Mouse (Mus musculus): ENCODE measurements at regions not wholly inside any gene's neighbourhood (a gene's known extent, or its start where the extent isn't known, plus 50 kb on each side); places are given as distances from the start of the nearest gene placed in this dataset.

- dilution Hi-C loops (cut with MboI; ENCODE audit: extremely low pct_ligation_motif_present, extremely low pct_unique_long_range_greater_than_20kb, low sequenced_read_pairs) (no loop called here), in situ Hi-C loops (cut with MboI; ENCODE audit: low pct_ligation_motif_present, low pct_unique_long_range_greater_than_20kb, low sequenced_read_pairs) (loop anchor here (25.0 kb wide), 1 partner anchor 962 kb away; no protein-coding TSS in a partner anchor)
- H3K27ac ChIP-seq (ENCODE audit: insufficient read depth, low read depth), result no peak overlapping the region
- no peaks in the 10 kb centered on the region for H3K4me1 ChIP-seq (ENCODE audit: control insufficient read depth in 1 of 2, insufficient read depth in 2 of 2)
- TF ChIP-seq PAX5 (IDR thresholded peaks at IDR 0.05; ENCODE audit: low read length), result no peak
- TF ChIP-seq CHD1 (IDR thresholded peaks at IDR 0.05; ENCODE audit: low read depth, low read length), result no peak
- TF ChIP-seq POLR2AphosphoS2 (IDR thresholded peaks at IDR 0.05; ENCODE audit: low read depth, low read length), result no peak
- no peak for TF ChIP-seq USF1 (IDR thresholded peaks at IDR 0.05; ENCODE audit: low read depth, low read length)
- TF ChIP-seq POLR2A (IDR thresholded peaks at IDR 0.05; ENCODE audit: low read depth, low read length), result no peak
- no peak for TF ChIP-seq NELFE (IDR thresholded peaks at IDR 0.05; ENCODE audit: low read depth, low read length)
- TF ChIP-seq MYC (IDR thresholded peaks at IDR 0.05; ENCODE audit: low read depth, low read length), result no peak
- TF ChIP-seq MEF2A (IDR thresholded peaks at IDR 0.05; ENCODE audit: borderline replicate concordance, low read depth, low read length), result no peak
- H3K9me3 ChIP-seq (replicated peaks; ENCODE audit: low read length), result no peaks in the 10 kb centered on the region
- no peak overlapping the region for H3K4me2 ChIP-seq (ENCODE audit: insufficient read depth, low read depth, poor library complexity, severe bottlenecking)
- no peak overlapping the region for H3K4me3 ChIP-seq (replicated peaks in 1 of 3; ENCODE audit: low read depth in 2 of 3, low read length in 2 of 3, poor library complexity in 1 of 3)
- DNase-seq (ENCODE audit: extremely low read depth), result no peak
- H3K79me2 ChIP-seq (replicated peaks; ENCODE audit: control insufficient read depth, extremely low read depth, insufficient read depth, poor library complexity, severe bottlenecking), result no peaks in the 10 kb centered on the region
- H3K36me3 ChIP-seq (replicated peaks in 1 of 2; ENCODE audit: control insufficient read depth in 1 of 2, insufficient read depth in 1 of 2, low read length in 1 of 2), result no peaks in the 10 kb centered on the region
- no peaks in the 10 kb centered on the region for H3K27me3 ChIP-seq (replicated peaks)
- no peak overlapping the region for H3K9ac ChIP-seq (ENCODE audit: insufficient read depth, low read depth)
Observed at GRCm38 (mm10) chr10:96350692-96351091, 214.3 kb downstream of the Gm5426 start.

GRCm38 (mm10) chr10:96351320-96351719 lies 214.9 kb downstream of the Gm5426 start:
- H3K36me3 ChIP-seq (replicated peaks in 1 of 2; ENCODE audit: control insufficient read depth in 1 of 2, insufficient read depth in 1 of 2, low read length in 1 of 2), result no peaks in the 10 kb centered on the region
- H3K4me1 ChIP-seq (ENCODE audit: control insufficient read depth in 1 of 2, insufficient read depth in 2 of 2), result no peaks in the 10 kb centered on the region
- H3K79me2 ChIP-seq (replicated peaks; ENCODE audit: control insufficient read depth, extremely low read depth, insufficient read depth, poor library complexity, severe bottlenecking), result no peaks in the 10 kb centered on the region
- H3K4me2 ChIP-seq (ENCODE audit: insufficient read depth, low read depth, poor library complexity, severe bottlenecking), result no peak overlapping the region
- H3K4me3 ChIP-seq (replicated peaks in 1 of 3; ENCODE audit: low read depth in 2 of 3, low read length in 2 of 3, poor library complexity in 1 of 3), result no peak overlapping the region
- TF ChIP-seq MAX (IDR thresholded peaks at IDR 0.05; ENCODE audit: low read length), result no peak
- TF ChIP-seq IRF4 (IDR thresholded peaks at IDR 0.05; ENCODE audit: low read depth, low read length), result no peak
- no peak for TF ChIP-seq TBP (conservative IDR thresholded peaks at IDR 0.05; ENCODE audit: low read depth, low read length)
- no peak for TF ChIP-seq JUN (IDR thresholded peaks at IDR 0.05; ENCODE audit: insufficient read depth, low read depth, low read length)
- no peak for TF ChIP-seq MYC (IDR thresholded peaks at IDR 0.05; ENCODE audit: low read depth, low read length)
- TF ChIP-seq E2F4 (IDR thresholded peaks at IDR 0.05; ENCODE audit: insufficient replicate concordance, low read depth, low read length), result no peak
- no peak for TF ChIP-seq ETS1 (conservative IDR thresholded peaks at IDR 0.05; ENCODE audit: low read depth, low read length)
- TF ChIP-seq UBTF (IDR thresholded peaks at IDR 0.05; ENCODE audit: low read depth, low read length), result no peak
- no peak for TF ChIP-seq SMC3 (IDR thresholded peaks at IDR 0.05; ENCODE audit: low read depth, low read length)
- TF ChIP-seq MAZ (IDR thresholded peaks at IDR 0.05; ENCODE audit: low read depth, low read length), result no peak
- no peak for TF ChIP-seq MAFK (IDR thresholded peaks at IDR 0.05; ENCODE audit: insufficient replicate concordance, low read length)
- no peak for TF ChIP-seq USF1 (IDR thresholded peaks at IDR 0.05; ENCODE audit: low read depth, low read length)
- TF ChIP-seq MEF2A (IDR thresholded peaks at IDR 0.05; ENCODE audit: borderline replicate concordance, low read depth, low read length), result no peak
- no peak for TF ChIP-seq BHLHE40 (IDR thresholded peaks at IDR 0.05; ENCODE audit: low read depth, low read length)
- no peak for TF ChIP-seq POLR2AphosphoS2 (IDR thresholded peaks at IDR 0.05; ENCODE audit: low read depth, low read length)
- TF ChIP-seq ZNF384 (IDR thresholded peaks at IDR 0.05; ENCODE audit: low read depth, low read length), result no peak
- no peak for DNase-seq (ENCODE audit: extremely low read depth)
- in situ Hi-C loops (cut with MboI; ENCODE audit: low pct_ligation_motif_present, low pct_unique_long_range_greater_than_20kb, low sequenced_read_pairs) (loop anchor here (25.0 kb wide), 1 partner anchor 961 kb away; no protein-coding TSS in a partner anchor), dilution Hi-C loops (cut with MboI; ENCODE audit: extremely low pct_ligation_motif_present, extremely low pct_unique_long_range_greater_than_20kb, low sequenced_read_pairs) (no loop called here)
- no peak overlapping the region for H3K27ac ChIP-seq (ENCODE audit: insufficient read depth, low read depth)
- H3K9ac ChIP-seq (ENCODE audit: insufficient read depth, low read depth), result no peak overlapping the region
- no peaks in the 10 kb centered on the region for H3K9me3 ChIP-seq (replicated peaks; ENCODE audit: low read length)
- no peaks in the 10 kb centered on the region for H3K27me3 ChIP-seq (replicated peaks)

Data from CH12.LX (cell line).